Mouse (Mus musculus) MEL (cell line): Measurements from ENCODE around the gene Pycr2. TPM values are rescaled to one million over a fixed set of nuclear protein-coding genes. Genes with fewer than 3 reads are reported as not detected.

Experiments
- DNase-seq: peaks from one replicate; pipeline ENCODE4 v3.0.0; 2011; ENCODE audit warnings: low read depth, low spot score
- H3K27ac ChIP-seq: 2 replicates; pipeline ENCODE4 v1.5.1; 2012; ENCODE audit warnings: low read depth, mild to moderate bottlenecking, control low read depth, low read length, moderate library complexity; ENCODE audit not compliant: control insufficient read depth
- H3K27me3 ChIP-seq, 2 experiments: fragments of 150-350 bp in 1 of 2; sonication (generic) in 1 of 2; 2 replicates each; pipeline ENCODE4 v1.6.1; 2012; ENCODE audit warnings: low read length in 2 of 2, mild to moderate bottlenecking in 2 of 2, improper control_type of control experiment in 1 of 2, moderate library complexity in 1 of 2; ENCODE audit not compliant: insufficient read depth in 2 of 2, control insufficient read depth in 1 of 2
- H3K36me3 ChIP-seq, 2 experiments: 2 replicates each; pipeline ENCODE4 v1.6.1; 2012 to 2014; ENCODE audit warnings: low read length in 2 of 2, improper control_type of control experiment in 1 of 2, inconsistent platforms in 1 of 2, mild to moderate bottlenecking in 1 of 2; ENCODE audit not compliant: insufficient read depth in 2 of 2, control insufficient read depth in 1 of 2
- H3K4me1 ChIP-seq, 2 experiments: fragments of 150-350 bp in 1 of 2; sonication (generic) in 1 of 2; 2 replicates each; pipeline ENCODE4 v1.6.1; 2012; ENCODE audit warnings: low read length in 2 of 2, improper control_type of control experiment in 1 of 2, mild to moderate bottlenecking in 1 of 2; ENCODE audit not compliant: insufficient read depth in 2 of 2, control insufficient read depth in 1 of 2
- H3K4me3 ChIP-seq, 2 experiments: fragments of 150-350 bp in 1 of 2; sonication (generic) in 1 of 2; 2 replicates each; pipeline ENCODE4 v1.5.1; 2012; ENCODE audit warnings: low read depth in 2 of 2, low read length in 2 of 2, mild to moderate bottlenecking in 2 of 2, moderate library complexity in 2 of 2, control low read depth in 1 of 2, improper control_type of control experiment in 1 of 2; ENCODE audit not compliant: control insufficient read depth in 1 of 2, insufficient read depth in 1 of 2
- H3K79me2 ChIP-seq: 2 replicates; pipeline ENCODE4 v1.6.1; 2012; ENCODE audit warnings: mild to moderate bottlenecking, low read length, moderate library complexity; ENCODE audit not compliant: control insufficient read depth, poor library complexity, insufficient read depth
- H3K9ac ChIP-seq: 2 replicates; pipeline ENCODE4 v1.6.1; 2012; ENCODE audit warnings: low read depth, mild to moderate bottlenecking, control low read depth, low read length, moderate library complexity; ENCODE audit not compliant: control insufficient read depth, poor library complexity, severe bottlenecking
- H3K9me3 ChIP-seq: fragments of 150-350 bp; sonication (generic); replicated peaks from 2 replicates; pipeline ENCODE4 v1.6.1; 2012; ENCODE audit warnings: mild to moderate bottlenecking, low read length, improper control_type of control experiment, moderate library complexity; ENCODE audit not compliant: insufficient read depth
- BHLHE40 ChIP-seq: IDR thresholded peaks from 2 replicates; pipeline ENCODE4 v1.6.1; 2012; ENCODE audit warnings: low read depth, mild to moderate bottlenecking, inconsistent platforms, low read length, improper control_type of control experiment, borderline replicate concordance
- ELF1 ChIP-seq: IDR thresholded peaks from 2 replicates; pipeline ENCODE4 v1.6.1; 2014; ENCODE audit warnings: low read depth, mild to moderate bottlenecking, inconsistent platforms, low read length, improper control_type of control experiment, moderate library complexity
- ETS1 ChIP-seq: IDR thresholded peaks from 2 replicates; pipeline ENCODE4 v1.6.1; 2012; ENCODE audit warnings: low read depth, mild to moderate bottlenecking, inconsistent platforms, low read length, improper control_type of control experiment, moderate library complexity
- HCFC1 ChIP-seq: IDR thresholded peaks from 2 replicates; pipeline ENCODE4 v1.6.1; 2012; ENCODE audit warnings: low read depth, mild to moderate bottlenecking, inconsistent platforms, low read length, improper control_type of control experiment, moderate library complexity
- KAT2A ChIP-seq: conservative IDR thresholded peaks from 2 replicates; pipeline ENCODE4 v1.6.1; 2012; ENCODE audit warnings: low read depth, low read length, improper control_type of control experiment, inconsistent platforms
- MAFK ChIP-seq: IDR thresholded peaks from 2 replicates; pipeline ENCODE4 v1.6.1; 2011; ENCODE audit warnings: low read depth, mild to moderate bottlenecking, low read length, improper control_type of control experiment, borderline replicate concordance
- MAX ChIP-seq: IDR thresholded peaks from 2 replicates; pipeline ENCODE4 v1.6.1; 2011; ENCODE audit warnings: low read length, improper control_type of control experiment
- MAZ ChIP-seq: IDR thresholded peaks from 2 replicates; pipeline ENCODE4 v1.6.1; 2012; ENCODE audit warnings: low read depth, mild to moderate bottlenecking, inconsistent platforms, low read length, improper control_type of control experiment
- MEF2A ChIP-seq: IDR thresholded peaks from 2 replicates; pipeline ENCODE4 v1.6.1; 2014; ENCODE audit warnings: low read depth, mild to moderate bottlenecking, inconsistent platforms, low read length, improper control_type of control experiment; ENCODE audit not compliant: poor library complexity, insufficient replicate concordance, severe bottlenecking; ENCODE audit errors: extremely low read depth
- MXI1 ChIP-seq: IDR thresholded peaks from 2 replicates; pipeline ENCODE4 v1.6.1; 2011; ENCODE audit warnings: mild to moderate bottlenecking, low read depth, low read length, improper control_type of control experiment
- MYC ChIP-seq: IDR thresholded peaks from 2 replicates; pipeline ENCODE4 v1.6.1; 2011; ENCODE audit warnings: low read depth, mild to moderate bottlenecking, low read length, improper control_type of control experiment, moderate library complexity
- POLR2AphosphoS2 ChIP-seq: IDR thresholded peaks from 2 replicates; pipeline ENCODE4 v1.6.1; 2011; ENCODE audit warnings: low read length, improper control_type of control experiment
- POLR2AphosphoS5 ChIP-seq: IDR thresholded peaks from 2 replicates; pipeline ENCODE4 v1.6.1; 2012; ENCODE audit warnings: low read depth, borderline replicate concordance, mild to moderate bottlenecking, inconsistent platforms, low read length, moderate library complexity, mixed read lengths
- RAD21 ChIP-seq: IDR thresholded peaks from 2 replicates; pipeline ENCODE4 v1.6.1; 2011; ENCODE audit warnings: mild to moderate bottlenecking, low read depth, low read length, improper control_type of control experiment
- SIN3A ChIP-seq: IDR thresholded peaks from 2 replicates; pipeline ENCODE4 v1.6.1; 2012; ENCODE audit warnings: low read length, improper control_type of control experiment, inconsistent platforms
- TCF12 ChIP-seq: IDR thresholded peaks from 2 replicates; pipeline ENCODE4 v1.6.1; 2014; ENCODE audit warnings: low read depth, mild to moderate bottlenecking, inconsistent platforms, low read length, improper control_type of control experiment, moderate library complexity
- USF1 ChIP-seq: IDR thresholded peaks from 2 replicates; pipeline ENCODE4 v1.6.1; 2014; ENCODE audit warnings: low read depth, mild to moderate bottlenecking, inconsistent platforms, low read length, improper control_type of control experiment, moderate library complexity
- USF2 ChIP-seq, 2 experiments: IDR thresholded peaks; 2 replicates each; pipeline ENCODE4 v1.6.1; 2011 to 2012; ENCODE audit warnings: improper control_type of control experiment in 2 of 2, low read length in 2 of 2, borderline replicate concordance in 1 of 2, inconsistent platforms in 1 of 2, low read depth in 1 of 2, mild to moderate bottlenecking in 1 of 2; ENCODE audit not compliant: insufficient read depth in 1 of 2
- ZC3H11A ChIP-seq: IDR thresholded peaks from 2 replicates; pipeline ENCODE4 v1.6.1; 2012; ENCODE audit warnings: low read depth, mild to moderate bottlenecking, inconsistent platforms, low read length, improper control_type of control experiment
- ZKSCAN1 ChIP-seq: IDR thresholded peaks from 2 replicates; pipeline ENCODE4 v1.6.1; 2012; ENCODE audit warnings: low read depth, mild to moderate bottlenecking, inconsistent platforms, low read length, improper control_type of control experiment, moderate library complexity
- ZMIZ1 ChIP-seq: IDR thresholded peaks from 2 replicates; pipeline ENCODE4 v1.6.1; 2012; ENCODE audit warnings: low read depth, mild to moderate bottlenecking, inconsistent platforms, low read length, improper control_type of control experiment, moderate library complexity
- ZNF384 ChIP-seq: IDR thresholded peaks from 2 replicates; pipeline ENCODE4 v1.6.1; 2012; ENCODE audit warnings: low read depth, mild to moderate bottlenecking, inconsistent platforms, low read length, improper control_type of control experiment
- polyA plus RNA-seq, 2 experiments: library from polyadenylated mRNA; stranded (reverse) in 1 of 2; unstranded in 1 of 2; fragments of >175 nt in 1 of 2; fragments of >200 nt in 1 of 2; gene quantifications; 2 replicates each; pipeline versions ENCODE4 v1.2.1 to v1.2.4; 2012; ENCODE audit warnings: low replicate concordance in 2 of 2, low read depth in 1 of 2; ENCODE audit not compliant: insufficient read length in 2 of 2, insufficient read depth in 1 of 2, missing spikeins in 1 of 2
- total RNA-seq: library from RNA; depleted of rRNA; stranded (reverse); fragments of 300-350 nt; gene quantifications from 2 replicates; pipeline ENCODE4 v1.2.3, GENCODE M21; 2012

Gene Pycr2
- total and polyA plus RNA-seq, 3 experiments = 125 to 183 TPM; not detected in 1

DNA sequence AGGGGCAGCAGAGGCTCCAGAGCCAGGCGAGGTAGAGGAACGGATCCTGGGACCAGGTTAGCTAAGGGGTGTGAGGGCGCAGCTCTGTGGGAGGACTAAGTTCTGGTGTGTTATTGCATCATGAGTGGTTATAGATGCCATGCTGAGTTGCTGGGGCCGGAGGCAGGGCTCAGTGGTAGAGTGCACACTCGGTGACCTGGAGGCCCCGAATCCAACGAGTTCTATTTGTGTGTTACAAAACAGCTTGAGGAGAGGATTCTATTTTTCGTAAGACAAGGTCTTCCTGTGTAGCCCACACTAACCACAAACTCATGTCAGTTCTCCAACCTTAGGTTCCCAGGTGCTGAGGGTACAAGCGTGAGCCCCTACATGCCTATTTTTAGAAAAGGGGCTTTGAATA is 19.6 kb upstream of the Pycr2 start:
- Histone ChIP-seq H3K36me3 (peaks cover 0 to 8% of the 10 kb centered on the region in 2 experiments; a peak in 2 of 4 replicates), H3K9me3 (no peaks in the 10 kb centered on the region), H3K4me1 (peaks cover 0 to 22% of the 10 kb centered on the region in 2 experiments; a peak in 2 of 4 replicates), H3K79me2 (no peaks in the 10 kb centered on the region), H3K27ac (no peak overlapping the region), H3K27me3 (no peaks in the 10 kb centered on the region; a peak in 2 of 4 replicates), H3K4me3 (no peak overlapping the region), H3K9ac (no peak overlapping the region)
- no peak for TF ChIP-seq ZC3H11A
- TF ChIP-seq KAT2A = no peak
- TF ChIP-seq MXI1 = no peak
- no peak for TF ChIP-seq ZKSCAN1
- no peak for TF ChIP-seq BHLHE40
- TF ChIP-seq ETS1 = no peak
- no peak for TF ChIP-seq USF2 (IDR thresholded peaks at IDR 0.05; ENCODE audit: borderline replicate concordance in 1 of 2, insufficient read depth in 1 of 2, low read depth in 1 of 2, low read length in 2 of 2)
- TF ChIP-seq MAX = no peak
- TF ChIP-seq RAD21 = no peak
- TF ChIP-seq ELF1 = no peak
- DNase-seq = no peak

DNA sequence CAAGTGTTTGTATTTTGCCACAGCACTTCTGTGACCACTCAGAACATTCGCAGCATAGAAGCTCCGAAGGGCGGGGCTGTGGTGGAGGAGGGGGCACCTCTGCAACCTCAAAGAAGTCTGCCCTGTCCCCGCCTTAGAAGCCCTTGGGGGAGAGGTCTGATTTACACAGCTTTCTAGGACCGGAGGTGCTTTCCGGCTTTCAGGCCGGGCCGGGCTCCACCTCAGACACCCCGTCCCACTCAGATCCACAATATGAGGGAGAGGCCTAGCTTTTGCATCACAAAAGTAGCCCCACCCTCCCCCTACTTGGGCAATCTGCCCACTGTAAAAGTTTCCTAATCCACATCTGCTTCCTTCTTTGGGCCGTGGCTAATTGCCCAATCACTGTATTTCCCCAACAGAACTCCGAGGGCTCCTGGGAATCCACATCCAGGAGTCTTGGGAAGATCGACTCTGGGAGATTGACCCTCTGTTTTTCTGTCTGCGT is 15.5 kb upstream of the Pycr2 start:
- TF ChIP-seq ZMIZ1 = no peak
- no peak for TF ChIP-seq TCF12
- no peak for TF ChIP-seq USF1
- TF ChIP-seq ZC3H11A = no peak
- no peak for TF ChIP-seq MYC
- TF ChIP-seq MAX = no peak
- TF ChIP-seq POLR2AphosphoS2 = no peak
- no peak for TF ChIP-seq ETS1
- TF ChIP-seq ZNF384 = no peak
- no peak for TF ChIP-seq POLR2AphosphoS5
- no peak for TF ChIP-seq HCFC1
- TF ChIP-seq MAZ = no peak
- no peak for TF ChIP-seq MXI1
- no peak for TF ChIP-seq SIN3A
- TF ChIP-seq MAFK = no peak
- no peak for TF ChIP-seq MEF2A
- TF ChIP-seq, all 39 proteins: peak for 0
- no peaks in the 10 kb centered on the region for H3K79me2 ChIP-seq
- H3K4me3 ChIP-seq = no peak overlapping the region
- peak; percentile 29 for DNase-seq
- H3K27me3 ChIP-seq = no peaks in the 10 kb centered on the region
- no peak overlapping the region for H3K27ac ChIP-seq
- H3K9me3 ChIP-seq = no peaks in the 10 kb centered on the region
- peaks cover 0 to 16% of the 10 kb centered on the region in 2 experiments; a peak in 2 of 4 replicates for H3K4me1 ChIP-seq
- no peak overlapping the region for H3K9ac ChIP-seq
- no peaks in the 10 kb centered on the region; a peak in 1 of 4 replicates for H3K36me3 ChIP-seq
